In genomic region chr3:27153701-27154209, GRCm38 (mm10) we compare ENCODE assay signal across 8 mouse cellular contexts. TPM values are rescaled to one million over a fixed set of nuclear protein-coding genes. Genes with fewer than 3 reads are reported as not detected.
DNase-seq lines count a peak whose midpoint lies in the region; ATAC-seq lines count a peak whose summit lies in the region.

Ect2 (minus strand) TSS chr3:27153878.

- H3K4me3 ChIP-seq in hindbrain, embryonic 15.5 days: peak within 1 kb of the TSS; percentile 75

- H3K9ac ChIP-seq in hindbrain, embryonic 15.5 days: peak within 1 kb of the TSS; percentile 44

- no peaks in the 10 kb centered on the region for H3K9me3 ChIP-seq in hindbrain, embryonic 15.5 days

- H3K4me2 ChIP-seq in hindbrain, embryonic 15.5 days: peak within 1 kb of the TSS; percentile 92

- no peaks in the 10 kb centered on the region for H3K27me3 ChIP-seq in hindbrain, embryonic 15.5 days

- H3K27ac ChIP-seq in hindbrain, embryonic 15.5 days (replicated peaks): peak within 1 kb of the TSS; percentile 47

- ATAC-seq in hindbrain, embryonic 15.5 days (ENCODE audit: low FRiP score, low read depth): peak; percentile 100

- peaks cover 14% of the 10 kb centered on the region; the same call in 1 of the 2 replicates for H3K4me1 ChIP-seq in hindbrain, embryonic 15.5 days (replicated peaks)

- H3K36me3 ChIP-seq in hindbrain, embryonic 15.5 days: no peaks in the 10 kb centered on the region

- WGBS in hindbrain, embryonic 15.5 days: under 1% methylated on average over 37 of the region's 37 CpGs

- peak; percentile 99 for DNase-seq in T-cell, adult 2 months (ENCODE audit: low spot score)
- DNase-seq in cerebellum, postnatal 36 days: peak; percentile 98 to 99
- peak; percentile 99 for DNase-seq in frontal cortex, postnatal 36 days (ENCODE audit: low spot score in 2 of 2)
- peak; percentile 98 for DNase-seq in left cerebral cortex, adult 11 months (ENCODE audit: low spot score)
- DNase-seq in lung, postnatal 4 days: peak; percentile 99
- peak; percentile 97 for DNase-seq in retina, postnatal 7 days (ENCODE audit: low read depth, low spot score)
- DNase-seq in urinary bladder, adult 2 months (ENCODE audit: low spot score): peak; percentile 96

RNA-seq across cellular contexts. Expression of gene Ect2, which starts in this region (rescaled TPM):
- polyA plus RNA-seq in hindbrain, embryonic 15.5 days (2015; fragmentation: Nextera tagmentation; extraction: Ambion mirVana): 13.6 and 13.9 TPM in 2 replicates
- polyA plus RNA-seq in urinary bladder, adult 2 months (2012; rRNA removed): 1.3 and 1.4 TPM in 2 replicates

Comparison
In these comparisons a context has a peak if more than half of its experiments do, and no peak if none do; other contexts are left out.
1. Peak in every context shown above with its lines: DNase-seq, ATAC-seq, H3K4me3 ChIP-seq and H3K27ac ChIP-seq.